Mouse (Mus musculus): ENCODE data around the gene Fgfr2. TPM values are rescaled to one million over a fixed set of nuclear protein-coding genes. Genes with fewer than 3 reads are reported as not detected.

The Fgfr2 gene
- polyA plus RNA-seq, 1 experiment: 14.7 TPM

DNA sequence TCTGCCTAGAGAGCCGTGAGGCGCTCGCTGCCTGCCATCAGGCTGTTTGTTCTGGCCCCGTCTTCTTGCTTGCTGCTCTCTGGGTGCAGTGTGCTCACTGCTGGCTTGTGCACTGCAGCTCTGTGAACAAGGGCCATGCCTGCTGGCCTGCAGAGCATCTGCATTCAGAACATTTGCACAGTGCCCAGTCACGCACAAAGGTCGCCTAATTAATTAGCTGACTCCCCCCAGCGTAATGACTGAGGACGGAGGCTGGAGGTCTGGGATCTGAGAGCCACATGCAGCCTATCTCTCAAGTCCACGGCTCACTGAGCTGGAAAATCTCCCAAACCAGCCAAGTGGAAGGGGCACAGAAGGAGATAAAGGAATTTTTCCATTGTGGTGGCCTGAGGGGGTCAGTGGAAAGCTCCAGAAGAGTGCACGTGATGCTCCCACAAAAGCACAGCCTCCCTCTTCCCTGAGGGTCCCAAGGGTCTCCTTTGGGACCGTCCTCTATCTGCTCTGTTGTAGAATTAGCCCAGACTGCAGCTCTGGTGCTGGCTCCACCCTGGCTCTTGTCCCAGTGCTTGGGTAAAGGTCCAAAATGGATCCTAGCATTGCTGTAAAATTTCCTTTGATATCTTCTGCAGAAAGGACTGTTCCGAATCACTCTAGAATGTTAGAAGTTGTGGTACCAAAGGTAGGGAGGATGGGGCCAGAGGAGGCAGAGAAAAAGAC is 2285.1 kb downstream of the Fgfr2 start:
- Histone ChIP-seq H3K36me3 (ENCODE audit: control insufficient read depth, insufficient read depth, low read length) (no peaks in the 10 kb centered on the region), H3K4me3 (ENCODE audit: low read depth, low read length) (no peak overlapping the region)

DNA sequence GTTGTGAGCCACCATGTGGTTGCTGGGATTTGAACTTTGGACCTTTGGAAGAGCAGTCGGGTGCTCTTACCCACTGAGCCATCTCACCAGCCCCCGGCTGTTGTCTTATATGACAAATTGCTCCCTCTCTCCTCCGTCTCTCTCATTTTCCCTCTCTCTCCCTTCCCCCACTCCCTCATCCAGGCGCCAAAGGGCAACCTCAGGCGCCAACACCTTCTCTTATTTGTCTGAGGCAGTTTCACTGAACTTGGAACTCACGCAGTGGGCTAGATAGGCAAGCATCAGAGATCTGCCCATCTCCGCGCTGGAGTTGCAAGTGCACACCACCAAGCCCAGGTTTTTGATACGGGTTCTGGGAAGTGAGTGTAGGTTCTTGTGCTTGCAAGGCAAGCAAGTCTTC is 2287.1 kb downstream of the Fgfr2 start:
- TF ChIP-seq POLR2A (IDR thresholded peaks at IDR 0.05; ENCODE audit: low read depth, low read length): no peak
- 80% methylated on average over 9 of the region's 9 CpGs for WGBS
- Histone ChIP-seq H3K4me3 (ENCODE audit: low read depth, low read length) (no peak overlapping the region), H3K36me3 (ENCODE audit: control insufficient read depth, insufficient read depth, low read length) (no peaks in the 10 kb centered on the region), H3K27me3 (ENCODE audit: control insufficient read depth, insufficient read depth, low read length) (no peaks in the 10 kb centered on the region), H3K4me1 (ENCODE audit: control insufficient read depth, insufficient read depth, insufficient read length, low read length) (peaks cover 30% of the 10 kb centered on the region), H3K27ac (ENCODE audit: insufficient read depth, low read depth, low read length) (no peak overlapping the region)

More for the DNA sequence above, 2285.1 kb downstream of the Fgfr2 start:
- WGBS: 65% methylated on average over 12 of the region's 12 CpGs
- Histone ChIP-seq H3K4me1 (ENCODE audit: control insufficient read depth, insufficient read depth, insufficient read length, low read length) (peaks cover 24% of the 10 kb centered on the region), H3K27ac (ENCODE audit: insufficient read depth, low read depth, low read length) (no peak overlapping the region), H3K27me3 (ENCODE audit: control insufficient read depth, insufficient read depth, low read length) (no peaks in the 10 kb centered on the region)
- no peak for TF ChIP-seq POLR2A (IDR thresholded peaks at IDR 0.05; ENCODE audit: low read depth, low read length)
- no peak for TF ChIP-seq CTCF (IDR thresholded peaks at IDR 0.05; ENCODE audit: extremely low read depth, insufficient read length, insufficient replicate concordance, low read depth, low read length)

DNA sequence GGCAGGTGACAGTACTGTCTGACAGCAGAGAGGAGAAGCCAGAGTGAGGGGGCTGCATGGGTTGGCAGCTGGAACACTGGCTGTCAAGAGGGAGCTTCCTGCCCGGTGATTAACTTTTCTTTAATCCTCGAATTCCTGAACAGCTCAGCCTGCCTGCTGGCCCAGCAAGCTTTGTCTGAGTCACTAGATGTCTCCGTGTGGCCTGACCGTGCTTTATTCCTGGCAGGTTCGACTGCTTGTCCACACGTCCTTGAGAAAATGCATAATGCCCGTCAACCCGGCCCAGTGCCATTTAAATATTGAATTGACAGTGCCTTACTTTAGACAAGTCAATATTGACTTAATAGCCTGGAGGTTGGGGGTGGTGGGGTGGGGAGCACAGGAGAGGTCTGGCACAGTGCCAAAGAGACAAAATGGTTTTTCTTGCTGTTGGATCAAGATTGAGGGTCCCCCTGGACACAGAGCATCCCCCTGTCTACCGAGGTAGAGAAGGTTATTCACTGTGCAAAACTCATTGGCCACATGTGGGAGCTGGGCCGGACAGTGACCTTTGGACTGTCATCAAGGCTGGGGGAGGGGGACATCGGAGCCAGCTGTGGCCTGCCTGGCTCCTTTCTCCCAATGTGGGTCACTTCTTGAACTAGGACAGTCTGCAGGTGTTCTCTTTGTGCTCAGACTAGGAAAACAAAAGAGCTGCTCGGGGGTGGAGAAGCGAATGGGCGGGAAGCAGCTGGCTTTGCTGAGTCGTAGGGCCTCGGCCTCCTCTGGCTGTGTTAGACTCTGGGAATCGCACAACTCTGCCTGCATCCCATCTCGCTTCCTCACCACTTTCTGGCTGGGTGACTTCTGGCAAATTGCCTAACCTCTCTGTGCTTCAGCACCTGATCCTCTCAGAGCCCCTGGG is 2287.9 kb downstream of the Fgfr2 start:
- TF ChIP-seq CTCF (IDR thresholded peaks at IDR 0.05; ENCODE audit: extremely low read depth, insufficient read length, insufficient replicate concordance, low read depth, low read length) (no peak), POLR2A (IDR thresholded peaks at IDR 0.05; ENCODE audit: low read depth, low read length) (no peak)
- Histone ChIP-seq H3K4me1 (ENCODE audit: control insufficient read depth, insufficient read depth, insufficient read length, low read length) (peaks cover 30% of the 10 kb centered on the region), H3K36me3 (ENCODE audit: control insufficient read depth, insufficient read depth, low read length) (no peaks in the 10 kb centered on the region), H3K27me3 (ENCODE audit: control insufficient read depth, insufficient read depth, low read length) (no peaks in the 10 kb centered on the region), H3K27ac (ENCODE audit: insufficient read depth, low read depth, low read length) (peak overlapping the region; percentile 20; the same call in 1 of the 2 replicates), H3K4me3 (ENCODE audit: low read depth, low read length) (no peak overlapping the region)
- WGBS: 13% methylated on average over 18 of the region's 18 CpGs

DNA sequence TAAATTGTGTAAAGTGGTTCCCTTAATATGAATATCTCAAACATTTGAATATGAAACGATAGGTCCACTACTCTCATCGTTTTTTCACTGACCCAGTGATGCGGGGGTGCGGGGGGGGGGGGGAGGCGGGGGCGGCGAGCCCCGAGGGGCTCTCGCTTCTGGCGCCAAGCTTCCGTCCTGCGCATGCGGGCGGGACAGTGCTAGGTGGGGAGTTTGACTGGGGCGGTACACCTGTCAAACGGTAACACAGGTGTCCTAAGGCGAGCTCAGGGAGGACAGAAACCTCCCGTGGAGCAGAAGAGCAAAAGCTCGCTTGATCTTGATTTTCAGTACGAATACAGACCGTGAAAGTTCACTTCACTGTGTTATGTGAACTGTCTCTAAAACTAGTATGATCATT is 2288.9 kb downstream of the Fgfr2 start:
- Histone ChIP-seq H3K36me3 (ENCODE audit: control insufficient read depth, insufficient read depth, low read length) (no peaks in the 10 kb centered on the region), H3K4me3 (ENCODE audit: low read depth, low read length) (no peak overlapping the region), H3K4me1 (ENCODE audit: control insufficient read depth, insufficient read depth, insufficient read length, low read length) (peaks cover 30% of the 10 kb centered on the region), H3K27me3 (ENCODE audit: control insufficient read depth, insufficient read depth, low read length) (no peaks in the 10 kb centered on the region), H3K27ac (ENCODE audit: insufficient read depth, low read depth, low read length) (peak overlapping the region; percentile 10; the same call in 1 of the 2 replicates)
- TF ChIP-seq CTCF (IDR thresholded peaks at IDR 0.05; ENCODE audit: extremely low read depth, insufficient read length, insufficient replicate concordance, low read depth, low read length): no peak
- TF ChIP-seq POLR2A (IDR thresholded peaks at IDR 0.05; ENCODE audit: low read depth, low read length): no peak
- WGBS: 33% methylated on average over 21 of the region's 21 CpGs

- H3K4me1 ChIP-seq (ENCODE audit: control insufficient read depth, insufficient read depth, insufficient read length, low read length): peaks cover 27% of the 10 kb centered on the region
- no peaks in the 10 kb centered on the region for H3K27me3 ChIP-seq (ENCODE audit: control insufficient read depth, insufficient read depth, low read length)
- H3K36me3 ChIP-seq (ENCODE audit: control insufficient read depth, insufficient read depth, low read length): no peaks in the 10 kb centered on the region
- peak overlapping the region; percentile 87 for H3K27ac ChIP-seq (ENCODE audit: insufficient read depth, low read depth, low read length)
- TF ChIP-seq POLR2A (IDR thresholded peaks at IDR 0.05; ENCODE audit: low read depth, low read length): no peak
- TF ChIP-seq CTCF (IDR thresholded peaks at IDR 0.05; ENCODE audit: extremely low read depth, insufficient read length, insufficient replicate concordance, low read depth, low read length): no peak
- 63% methylated on average over 5 of the region's 5 CpGs for WGBS
- no peak overlapping the region for H3K4me3 ChIP-seq (ENCODE audit: low read depth, low read length)
Observed at GRCm38 (mm10) chr7:130831586-130831985, 2291.6 kb downstream of the Fgfr2 start.

GRCm38 (mm10) chr7:130828475-130828874 is 2294.7 kb downstream of the Fgfr2 start:
- H3K4me1 ChIP-seq (ENCODE audit: control insufficient read depth, insufficient read depth, insufficient read length, low read length): peaks cover 8% of the 10 kb centered on the region; the same call in 1 of the 2 replicates
- WGBS: 88% methylated on average over 10 of the region's 10 CpGs

DNA sequence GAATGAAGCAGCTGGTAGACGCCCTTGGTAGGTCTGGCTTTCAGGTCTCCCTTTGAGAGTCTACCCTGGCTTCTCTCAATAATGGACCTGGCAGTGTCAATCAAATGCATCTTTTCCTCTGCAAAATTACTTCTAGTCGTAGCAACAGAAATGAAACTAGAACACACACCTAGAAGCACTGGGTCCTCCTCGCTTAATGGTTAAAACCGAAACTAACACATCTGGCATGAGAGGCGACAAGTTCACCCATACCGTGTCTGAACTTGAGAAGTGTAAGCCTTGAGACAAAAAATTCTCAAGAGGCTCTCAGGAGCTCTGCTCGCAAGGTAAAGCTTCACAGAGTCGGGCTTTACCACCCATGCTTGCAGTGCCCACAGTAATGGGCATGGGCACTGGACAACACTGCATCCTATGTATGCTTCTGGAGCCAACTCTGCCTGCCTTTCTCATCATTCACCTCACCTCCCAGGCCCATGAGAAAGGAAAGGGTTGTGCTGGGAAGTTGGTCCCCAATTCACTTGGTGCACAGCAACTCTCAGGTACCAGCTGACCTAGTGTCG is 2295.2 kb downstream of the Fgfr2 start:
- TF ChIP-seq POLR2A (IDR thresholded peaks at IDR 0.05; ENCODE audit: low read depth, low read length) (no peak), CTCF (IDR thresholded peaks at IDR 0.05; ENCODE audit: extremely low read depth, insufficient read length, insufficient replicate concordance, low read depth, low read length) (no peak)
- H3K4me3 ChIP-seq (ENCODE audit: low read depth, low read length): no peak overlapping the region
- whole genome bisulfite sequencing: 66% methylated on average over 9 of the region's 9 CpGs

More at GRCm38 (mm10) chr7:130828475-130828874, 2294.7 kb downstream of the Fgfr2 start:
- TF ChIP-seq CTCF (IDR thresholded peaks at IDR 0.05; ENCODE audit: extremely low read depth, insufficient read length, insufficient replicate concordance, low read depth, low read length): no peak
- no peak for TF ChIP-seq POLR2A (IDR thresholded peaks at IDR 0.05; ENCODE audit: low read depth, low read length)
- Histone ChIP-seq H3K36me3 (ENCODE audit: control insufficient read depth, insufficient read depth, low read length) (no peaks in the 10 kb centered on the region), H3K4me3 (ENCODE audit: low read depth, low read length) (no peak overlapping the region), H3K27me3 (ENCODE audit: control insufficient read depth, insufficient read depth, low read length) (no peaks in the 10 kb centered on the region), H3K27ac (ENCODE audit: insufficient read depth, low read depth, low read length) (peak overlapping the region; percentile 38)

More for the DNA sequence above, 2295.2 kb downstream of the Fgfr2 start:
- peak overlapping the region; percentile 40 for H3K27ac ChIP-seq (ENCODE audit: insufficient read depth, low read depth, low read length)
- H3K27me3 ChIP-seq (ENCODE audit: control insufficient read depth, insufficient read depth, low read length): no peaks in the 10 kb centered on the region
- peaks cover 4% of the 10 kb centered on the region; the same call in 1 of the 2 replicates for H3K4me1 ChIP-seq (ENCODE audit: control insufficient read depth, insufficient read depth, insufficient read length, low read length)
- H3K36me3 ChIP-seq (ENCODE audit: control insufficient read depth, insufficient read depth, low read length): no peaks in the 10 kb centered on the region

Data from small intestine, adult 2 months (tissue).